Comparison of ENCODE assay signal across 15 mouse cellular contexts in genomic region chr4:78077499-78077898, GRCm38 (mm10).
"Had no signal": no experiment of that assay in that cellular context is flagged by ENCODE, and none has a peak within 500 bp of the region (broad histone marks: within the 10 kb centered on the region; RNA-seq: fewer than 3 reads in every experiment).

No protein-coding gene starts in this region.

- H3K27me3 ChIP-seq: limb, embryonic 12.5 days; liver, embryonic 13.5 days; lung, embryonic 15.5 days; megakaryocyte, embryonic 14.5 days; midbrain, embryonic 15.5 days; stomach, embryonic 15.5 days had no signal

- DNase-seq: kidney, adult 9 months; kidney, postnatal 36 days; liver; liver, embryonic 13.5 days; liver, postnatal 0 days; lung, postnatal 14 days; right cerebral cortex, postnatal 14 days; thymus, postnatal 4 days had no signal

- ATAC-seq: liver, postnatal 0 days; midbrain, embryonic 15.5 days had no signal

- H3K4me1 ChIP-seq: limb, embryonic 12.5 days; liver, embryonic 13.5 days; lung, embryonic 15.5 days; megakaryocyte, embryonic 14.5 days; midbrain, embryonic 15.5 days; stomach, embryonic 15.5 days had no signal

- H3K36me3 ChIP-seq: limb, embryonic 12.5 days; liver, embryonic 13.5 days; lung, embryonic 15.5 days; midbrain, embryonic 15.5 days; stomach, embryonic 15.5 days had no signal

- H3K9ac ChIP-seq: limb, embryonic 12.5 days; liver, embryonic 13.5 days; liver, postnatal 0 days; lung, embryonic 15.5 days; midbrain, embryonic 15.5 days; stomach, embryonic 15.5 days had no signal

- H3K4me3 ChIP-seq: limb, embryonic 12.5 days; liver, embryonic 13.5 days; lung, embryonic 15.5 days; megakaryocyte, embryonic 14.5 days; midbrain, embryonic 15.5 days; stomach, embryonic 15.5 days had no signal

- H3K27ac ChIP-seq: kidney, postnatal 0 days; limb, embryonic 12.5 days; liver, embryonic 13.5 days; lung, embryonic 15.5 days; macrophage; midbrain, embryonic 15.5 days; stomach, embryonic 15.5 days had no signal

- H3K4me2 ChIP-seq: limb, embryonic 12.5 days; liver, embryonic 13.5 days; lung, embryonic 15.5 days; midbrain, embryonic 15.5 days; stomach, embryonic 15.5 days had no signal

- H3K9me3 ChIP-seq: limb, embryonic 12.5 days; liver, embryonic 13.5 days; lung, embryonic 15.5 days; megakaryocyte, embryonic 14.5 days; midbrain, embryonic 15.5 days; stomach, embryonic 15.5 days had no signal
